Mouse (Mus musculus) heart, adult 2 months (tissue): ENCODE measurements at regions not wholly inside any gene's neighbourhood (a gene's known extent, or its start where the extent isn't known, plus 50 kb on each side); places are given as distances from the start of the nearest gene placed in this dataset.

Source experiments
- CTCF ChIP-seq: fragments of 200-600 bp; IDR thresholded peaks from 2 replicates; pipeline ENCODE4 v1.8.1; 2022; ENCODE audit warnings: antibody characterized with exemption, mild to moderate bottlenecking, moderate library complexity
- EP300 ChIP-seq: fragments of 200-500 bp; IDR thresholded peaks from 2 replicates; pipeline ENCODE4 v1.6.1; 2011; ENCODE audit warnings: low read depth, low read length, control low read depth; ENCODE audit not compliant: insufficient read depth
- POLR2A ChIP-seq: fragments of 200-500 bp; IDR thresholded peaks from 2 replicates; pipeline ENCODE4 v1.6.1; 2011; ENCODE audit warnings: mild to moderate bottlenecking, low read depth, low read length, control low read depth; ENCODE audit not compliant: insufficient read depth

DNA sequence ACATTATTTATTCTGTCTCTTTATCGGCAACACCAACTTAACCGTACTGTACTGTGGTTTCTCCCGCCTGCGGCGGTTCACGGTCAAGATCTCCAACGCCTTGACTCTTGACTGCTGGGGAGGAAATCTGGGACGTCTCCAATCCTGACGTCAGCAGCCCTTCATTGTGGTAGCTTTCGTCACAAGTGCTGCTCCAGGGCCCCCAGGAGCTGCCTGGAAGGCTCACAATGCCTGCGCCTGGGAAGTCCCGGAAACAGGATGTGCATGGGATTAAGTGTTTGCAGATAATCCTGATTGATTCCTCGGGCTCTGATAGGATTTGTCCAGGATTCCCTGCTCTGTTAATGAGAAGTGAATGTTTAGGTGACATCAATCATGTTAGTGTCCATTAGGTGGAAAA, 82.3 kb upstream of the C1qtnf3 start:
- TF ChIP-seq CTCF (no peak), POLR2A (no peak), EP300 (no peak)
